ENCODE assay signal across 29 mouse cellular contexts in the genomic region with DNA sequence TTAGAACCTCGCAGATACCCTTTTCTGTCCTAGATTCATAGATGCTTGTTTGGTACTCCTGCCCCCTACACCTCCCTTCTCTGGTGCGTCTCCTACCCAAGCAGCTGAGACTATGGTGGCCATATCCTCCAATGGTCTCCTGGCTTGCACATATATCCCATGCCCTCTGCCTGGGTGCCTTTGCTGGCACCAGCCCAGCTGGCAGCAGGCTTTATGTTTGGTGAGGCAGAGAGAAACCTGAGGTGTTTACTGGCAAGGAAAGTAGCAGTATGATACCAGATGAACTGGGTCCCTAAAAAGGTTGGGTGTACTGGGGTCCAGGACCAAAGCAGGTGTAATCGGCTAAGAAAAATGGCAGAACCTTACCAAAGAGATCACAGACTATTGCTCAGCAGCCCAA. TPM values are rescaled to one million over a fixed set of nuclear protein-coding genes. Genes with fewer than 3 reads are reported as not detected.
DNase-seq lines count a peak whose midpoint lies in the region; ATAC-seq and TF ChIP-seq lines count a peak whose summit lies in the region.
"Had no signal": no experiment of that assay in that cellular context is flagged by ENCODE, and none has a peak within 500 bp of the region (broad histone marks: within the 10 kb centered on the region; RNA-seq: fewer than 3 reads in every experiment).

No protein-coding gene starts in this region.

- H3K4me2 ChIP-seq in kidney, embryonic 14.5 days (replicated peaks; ENCODE audit: low read depth, low read length): no peak overlapping the region
- no peak overlapping the region for H3K4me2 ChIP-seq in intestine, postnatal 0 days (replicated peaks; ENCODE audit: low read depth)
- H3K4me2 ChIP-seq: heart, embryonic 11.5 days; lung, embryonic 15.5 days; midbrain, embryonic 12.5 days had no signal

- no peaks in the 10 kb centered on the region for H3K9me3 ChIP-seq in kidney, embryonic 14.5 days (ENCODE audit: control insufficient read depth, low read length)
- H3K9me3 ChIP-seq in intestine, postnatal 0 days (ENCODE audit: control insufficient read depth): no peaks in the 10 kb centered on the region
- H3K9me3 ChIP-seq: G1E; hindbrain, embryonic 10.5 days; lung, embryonic 15.5 days; midbrain, embryonic 12.5 days had no signal

- TF ChIP-seq CTCF in gastrocnemius, adult 2 months (IDR thresholded peaks at IDR 0.05): no peak
- TF ChIP-seq CTCF in intestine, postnatal 0 days (IDR thresholded peaks at IDR 0.05; ENCODE audit: low read depth): no peak

- WGBS in kidney, embryonic 14.5 days: 99% methylated on average over 3 of the region's 3 CpGs
- 92% methylated on average over 3 of the region's 3 CpGs for WGBS in intestine, postnatal 0 days

- intact Hi-C loops in gastrocnemius, adult 2 months (cut with DNase I): no loop called here

- peaks cover 18% of the 10 kb centered on the region for H3K4me1 ChIP-seq in kidney, embryonic 14.5 days (ENCODE audit: control insufficient read depth, insufficient read depth, low read length)
- H3K4me1 ChIP-seq in intestine, postnatal 0 days (replicated peaks; ENCODE audit: control insufficient read depth, insufficient read depth, low read length): peaks cover 16% of the 10 kb centered on the region; the same call in 1 of the 2 replicates

- H3K27me3 ChIP-seq in kidney, embryonic 14.5 days (ENCODE audit: control insufficient read depth, insufficient read depth, low read length): no peaks in the 10 kb centered on the region
- no peaks in the 10 kb centered on the region for H3K27me3 ChIP-seq in intestine, postnatal 0 days (replicated peaks; ENCODE audit: control insufficient read depth, insufficient read depth, low read length)
- H3K27me3 ChIP-seq: lung, embryonic 15.5 days; midbrain, embryonic 12.5 days had no signal

- no peak for ATAC-seq in kidney, embryonic 14.5 days (ENCODE audit: low FRiP score, low TSS enrichment)
- ATAC-seq in intestine, postnatal 0 days: no peak
- ATAC-seq: forebrain, embryonic 16.5 days; hindbrain, embryonic 16.5 days had no signal

- peaks cover 32% of the 10 kb centered on the region for H3K36me3 ChIP-seq in kidney, embryonic 14.5 days (ENCODE audit: control insufficient read depth, insufficient read depth, low read length)
- H3K36me3 ChIP-seq in intestine, postnatal 0 days (ENCODE audit: control insufficient read depth, insufficient read depth): peaks cover 23% of the 10 kb centered on the region; the same call in 1 of the 2 replicates

- H3K27ac ChIP-seq in gastrocnemius, adult 2 months: peak overlapping the region; percentile 68
- no peak overlapping the region for H3K27ac ChIP-seq in kidney, embryonic 14.5 days (ENCODE audit: low read depth, low read length)
- peak overlapping the region; percentile 50; the same call in 1 of the 2 replicates for H3K27ac ChIP-seq in intestine, postnatal 0 days (ENCODE audit: low read depth, low read length)
- H3K27ac ChIP-seq: hindbrain, embryonic 10.5 days; lung, embryonic 15.5 days; midbrain, embryonic 12.5 days had no signal

- H3K4me3 ChIP-seq in gastrocnemius, adult 2 months: no peak overlapping the region
- H3K4me3 ChIP-seq in kidney, embryonic 14.5 days (ENCODE audit: low read length): no peak overlapping the region
- no peak overlapping the region for H3K4me3 ChIP-seq in intestine, postnatal 0 days (ENCODE audit: low read depth, low read length)
- H3K4me3 ChIP-seq: erythroblast, embryonic 14.5 days; hindbrain, embryonic 10.5 days; lung, embryonic 15.5 days; midbrain, embryonic 12.5 days had no signal

- DNase-seq in gastrocnemius, adult 2 months: peak; percentile 75
- DNase-seq in gastrocnemius, postnatal 10 days: no peak
- DNase-seq in kidney, adult 18-20 months: peak; percentile 49
- DNase-seq in kidney, postnatal 10 days: peak; percentile 56
- DNase-seq in left cerebral cortex, adult 18-20 months (ENCODE audit: low spot score in 2 of 2): no peak
- DNase-seq: adrenal gland, adult 8-10 months; cerebellum, adult 2 months; gastrocnemius, postnatal 14 days; heart, adult 11 months; layer of hippocampus, postnatal 36 days; liver; thymus, adult 2 months; thymus, postnatal 4 days had no signal

- H3K9ac ChIP-seq in kidney, embryonic 14.5 days (ENCODE audit: low read depth, low read length): no peak overlapping the region
- H3K9ac ChIP-seq in intestine, postnatal 0 days (ENCODE audit: low read depth, low read length): no peak overlapping the region
- H3K9ac ChIP-seq: lung, embryonic 15.5 days; midbrain, embryonic 12.5 days had no signal

RNA-seq across cellular contexts. Expression of gene Mcrip1, which starts 3.6 kb away (rescaled TPM):
- 10 to 100 TPM; 21.7 to 22.1 TPM for total RNA-seq in gastrocnemius, adult 2 months (2021)
- 10 to 100 TPM; 51.3 to 52.7 TPM for total RNA-seq in gastrocnemius, postnatal 10 days (2021)
- polyA plus RNA-seq in kidney, embryonic 14.5 days (2014; fragmentation: Nextera tagmentation; extraction: Ambion mirVana): 236 and 265 TPM in 2 replicates
- polyA plus RNA-seq in intestine, postnatal 0 days (2015; fragmentation: Nextera tagmentation; extraction: Ambion mirVana): 68.7 and 73.4 TPM in 2 replicates
- total RNA-seq in left cerebral cortex, adult 18-20 months (2021): 10 to 100 TPM; 74.9 to 77.0 TPM

RNA-seq across cellular contexts. Expression of gene Ppp1r27, which starts 5.0 kb away (rescaled TPM):
- total RNA-seq in gastrocnemius, adult 2 months (2021): 100 to 1,000 TPM; 188 to 418 TPM
- total RNA-seq in gastrocnemius, postnatal 10 days (2021): 100 to 1,000 TPM; 156 to 183 TPM
- polyA plus RNA-seq in kidney, embryonic 14.5 days (2014; fragmentation: Nextera tagmentation; extraction: Ambion mirVana): 0.58 and 0.89 TPM in 2 replicates
- polyA plus RNA-seq in intestine, postnatal 0 days (2015; fragmentation: Nextera tagmentation; extraction: Ambion mirVana): 1.4 and 1.6 TPM in 2 replicates
- not detected for total RNA-seq in left cerebral cortex, adult 18-20 months (2021)
- total RNA-seq: G1E; layer of hippocampus, postnatal 36 days; left cerebral cortex, postnatal 14 days had no signal
- polyA plus RNA-seq: cerebellum, adult 2 months; cortical plate, adult 2 months; erythroblast, embryonic 14.5 days; forebrain, embryonic 11.5 days; forebrain, embryonic 16.5 days; G1E; heart, embryonic 11.5 days; hindbrain, embryonic 16.5 days; large intestine, adult 2 months; midbrain, embryonic 12.5 days; neural tube, embryonic 11.5 days had no signal

RNA-seq across cellular contexts. Expression of gene Gcgr, which starts 15.5 kb away (rescaled TPM):
- under 1 TPM in 1 of 2 experiments, not detected in 1; 0.33 TPM for total RNA-seq in gastrocnemius, adult 2 months (2021)
- total RNA-seq in gastrocnemius, postnatal 10 days (2021): under 1 TPM; 0.09 to 0.75 TPM
- polyA plus RNA-seq in kidney, embryonic 14.5 days (2014; fragmentation: Nextera tagmentation; extraction: Ambion mirVana): 2.0 and 2.4 TPM in 2 replicates
- polyA plus RNA-seq in intestine, postnatal 0 days (2015; fragmentation: Nextera tagmentation; extraction: Ambion mirVana): 1.0 and 1.6 TPM in 2 replicates
- under 1 TPM in 1 of 2 experiments, not detected in 1; 0.52 TPM for total RNA-seq in left cerebral cortex, adult 18-20 months (2021)
- total RNA-seq: G1E; megakaryocyte progenitor cell, adult 5-6 weeks had no signal
- polyA plus RNA-seq: forebrain, embryonic 11.5 days; forebrain, embryonic 16.5 days; G1E had no signal

RNA-seq across cellular contexts. Expression of gene P4hb, which starts 27.1 kb away (rescaled TPM):
- total RNA-seq in gastrocnemius, adult 2 months (2021): 100 to 1,000 TPM; 201 to 240 TPM
- total RNA-seq in gastrocnemius, postnatal 10 days (2021): 100 to 1,000 TPM; 349 to 414 TPM
- 558 and 716 TPM in 2 replicates for polyA plus RNA-seq in kidney, embryonic 14.5 days (2014; fragmentation: Nextera tagmentation; extraction: Ambion mirVana)
- polyA plus RNA-seq in intestine, postnatal 0 days (2015; fragmentation: Nextera tagmentation; extraction: Ambion mirVana): 2,516 and 2,539 TPM in 2 replicates
- total RNA-seq in left cerebral cortex, adult 18-20 months (2021): 100 to 1,000 TPM; 127 to 129 TPM

RNA-seq across cellular contexts. Expression of gene Arhgdia, which starts 35.5 kb away (rescaled TPM):
- 10 to 100 TPM; 72.1 to 89.6 TPM for total RNA-seq in gastrocnemius, adult 2 months (2021)
- 100 to 1,000 TPM; 163 to 197 TPM for total RNA-seq in gastrocnemius, postnatal 10 days (2021)
- polyA plus RNA-seq in kidney, embryonic 14.5 days (2014; fragmentation: Nextera tagmentation; extraction: Ambion mirVana): 454 and 612 TPM in 2 replicates
- 474 and 493 TPM in 2 replicates for polyA plus RNA-seq in intestine, postnatal 0 days (2015; fragmentation: Nextera tagmentation; extraction: Ambion mirVana)
- total RNA-seq in left cerebral cortex, adult 18-20 months (2021): 100 to 1,000 TPM; 310 to 324 TPM

Comparison
In these comparisons a context has a peak if more than half of its experiments do, and no peak if none do; other contexts are left out.
1. DNase-seq: peak in gastrocnemius, adult 2 months (single experiment), kidney, adult 18-20 months (single experiment) and kidney, postnatal 10 days (single experiment); none in gastrocnemius, postnatal 10 days (single experiment) and left cerebral cortex, adult 18-20 months (0 of 2).
2. RNA of gene Ppp1r27, which starts 5.0 kb away (total RNA-seq): 188 to 418 TPM in gastrocnemius, adult 2 months and 156 to 183 TPM in gastrocnemius, postnatal 10 days; not detected in left cerebral cortex, adult 18-20 months; every median in the first group is over 100 times any median in the second.